Mouse (Mus musculus): Measurements from ENCODE around the gene Ube2f.

DNA sequence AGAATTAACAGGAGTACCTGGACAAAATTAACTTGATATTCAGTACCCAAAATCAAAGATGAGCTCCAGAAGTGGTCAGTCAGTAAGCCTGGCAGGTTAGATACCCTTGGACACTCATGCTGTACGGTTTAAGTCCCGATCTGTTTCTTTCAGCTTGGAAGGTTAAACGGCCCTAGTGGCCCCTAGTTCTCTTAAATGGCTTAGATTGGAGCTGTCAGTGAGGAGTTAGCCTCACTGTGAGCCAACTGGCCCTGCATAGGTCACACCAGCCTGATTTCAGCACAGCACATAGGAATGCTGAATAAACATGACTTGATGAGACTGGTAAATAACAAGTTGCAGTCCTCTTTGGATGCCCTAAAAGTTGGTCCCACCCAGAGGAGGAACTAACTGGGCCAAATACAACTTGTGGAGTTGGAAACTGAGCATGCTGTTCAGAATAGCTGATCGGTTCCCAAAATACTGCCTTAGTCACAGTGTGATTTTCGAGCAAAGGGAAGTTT lies 1.1 kb downstream of the Ube2f start:
- TF ChIP-seq MAFK (IDR thresholded peaks at IDR 0.05; ENCODE audit: insufficient read depth, low read depth, low read length) (no peak), HCFC1 (IDR thresholded peaks at IDR 0.05; ENCODE audit: borderline replicate concordance, insufficient read depth, low read length) (no peak), CHD2 (IDR thresholded peaks at IDR 0.05; ENCODE audit: low read depth, low read length) (no peak), ZNF384 (IDR thresholded peaks at IDR 0.05; ENCODE audit: low read depth, low read length) (no peak)
